Mouse (Mus musculus): ENCODE results near the gene Stx1a. TPM values are rescaled to one million over a fixed set of nuclear protein-coding genes. Genes with fewer than 3 reads are reported as not detected.
A peak's percentile ranks its signal among the peaks of the same experiment; 100 is the strongest.
"Not testable (repeated sequence)": the region's sequence is repeated elsewhere in the genome, so short reads cannot be mapped to it uniquely, and the experiment has no call there.

The Stx1a gene
- total RNA-seq, 1 experiment from 2014 or later, result not detected

DNA sequence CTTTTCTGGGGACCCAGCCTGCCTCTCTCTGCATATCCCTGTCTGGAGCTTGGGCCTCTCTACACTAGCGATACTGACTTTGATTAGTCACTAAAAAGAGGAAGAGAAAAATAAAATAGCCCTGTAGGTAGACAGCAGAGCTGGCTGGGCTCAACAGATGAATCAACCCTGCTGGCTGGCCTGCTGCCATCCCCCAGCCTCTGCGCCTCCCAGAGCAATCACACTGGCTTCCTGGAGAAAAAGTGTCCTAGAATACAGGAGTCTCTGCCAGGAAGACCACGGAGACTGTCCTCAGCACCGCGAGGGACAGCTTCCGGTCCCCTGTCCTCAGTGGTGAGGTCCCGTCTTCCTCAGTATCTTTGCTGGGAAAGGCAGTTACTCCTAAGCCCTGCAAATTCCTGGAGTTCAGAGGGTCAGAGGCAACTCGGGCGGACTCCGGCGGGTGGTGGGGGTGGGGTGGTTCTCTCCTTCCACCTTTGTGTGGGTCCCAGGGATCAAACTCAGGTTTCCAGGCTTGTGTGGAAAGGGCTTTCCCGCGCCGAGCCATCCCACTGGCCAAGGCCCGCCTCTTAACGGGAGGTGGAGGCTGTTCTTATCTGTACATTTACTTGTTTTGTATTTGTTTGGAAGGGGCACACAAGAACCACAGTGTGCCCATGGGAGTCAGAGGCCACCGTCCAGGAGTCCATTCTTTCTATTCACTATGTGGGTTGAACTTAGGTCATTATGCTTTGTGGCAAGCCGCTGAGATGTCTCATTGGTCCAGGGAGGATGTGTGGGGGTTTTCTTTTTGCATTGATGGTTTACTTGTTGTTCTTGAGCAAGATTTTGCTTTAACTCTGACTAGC is 5.9 kb downstream of the Stx1a start:
- ATAC-seq (replicated peaks in 1 of 2; ENCODE audit: insufficient read depth in 1 of 2, low FRiP score in 2 of 2, low TSS enrichment in 1 of 2, low read depth in 1 of 2, poor library complexity in 2 of 2, severe bottlenecking in 2 of 2), result peak; percentile 52 to 68; a peak in 3 of 4 replicates

GRCm38 (mm10) chr5:135032581-135032980 is 9.3 kb downstream of the Stx1a start:
- no peak for ATAC-seq (replicated peaks in 1 of 2; ENCODE audit: insufficient read depth in 1 of 2, low FRiP score in 2 of 2, low TSS enrichment in 1 of 2, low read depth in 1 of 2, poor library complexity in 2 of 2, severe bottlenecking in 2 of 2)

DNA sequence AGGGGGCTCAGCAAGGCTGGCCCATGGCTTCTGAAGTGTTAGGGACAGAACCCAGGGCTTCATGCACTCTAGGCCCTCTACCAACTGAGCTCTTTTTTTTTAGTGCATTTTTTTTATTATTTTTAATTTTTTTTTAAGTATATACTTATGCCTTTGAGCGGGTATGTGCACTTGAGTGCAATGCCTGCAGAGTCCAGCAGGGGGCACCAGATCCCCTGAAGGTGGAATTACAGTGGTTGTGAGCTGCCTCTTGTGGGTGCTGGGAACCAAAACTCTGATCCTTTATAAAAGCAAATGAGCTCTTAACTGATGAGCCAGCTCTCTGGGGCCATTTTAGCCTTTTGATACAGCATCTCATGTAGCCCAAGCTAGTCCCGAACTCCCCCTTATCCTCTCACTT is 11.3 kb downstream of the Stx1a start:
- no peak for ATAC-seq (replicated peaks in 1 of 2; ENCODE audit: insufficient read depth in 1 of 2, low FRiP score in 2 of 2, low TSS enrichment in 1 of 2, low read depth in 1 of 2, poor library complexity in 2 of 2, severe bottlenecking in 2 of 2)

- ATAC-seq (replicated peaks in 1 of 2; ENCODE audit: insufficient read depth in 1 of 2, low FRiP score in 2 of 2, low TSS enrichment in 1 of 2, low read depth in 1 of 2, poor library complexity in 2 of 2, severe bottlenecking in 2 of 2), result no peak
Measured at GRCm38 (mm10) chr5:135035608-135036359, 12.5 kb downstream of the Stx1a start.

- ATAC-seq (replicated peaks in 1 of 2; ENCODE audit: insufficient read depth in 1 of 2, low FRiP score in 2 of 2, low TSS enrichment in 1 of 2, low read depth in 1 of 2, poor library complexity in 2 of 2, severe bottlenecking in 2 of 2), result no peak
Measured at GRCm38 (mm10) chr5:135037946-135038345, 14.7 kb downstream of the Stx1a start.

- 0 out of 4 replicates have a peak, but pooled peaks of 1 of the 2 experiments have one; percentile 19 for ATAC-seq (replicated peaks in 1 of 2; ENCODE audit: insufficient read depth in 1 of 2, low FRiP score in 2 of 2, low TSS enrichment in 1 of 2, low read depth in 1 of 2, poor library complexity in 2 of 2, severe bottlenecking in 2 of 2)
Measured at GRCm38 (mm10) chr5:135039541-135039940, 16.3 kb downstream of the Stx1a start.

DNA sequence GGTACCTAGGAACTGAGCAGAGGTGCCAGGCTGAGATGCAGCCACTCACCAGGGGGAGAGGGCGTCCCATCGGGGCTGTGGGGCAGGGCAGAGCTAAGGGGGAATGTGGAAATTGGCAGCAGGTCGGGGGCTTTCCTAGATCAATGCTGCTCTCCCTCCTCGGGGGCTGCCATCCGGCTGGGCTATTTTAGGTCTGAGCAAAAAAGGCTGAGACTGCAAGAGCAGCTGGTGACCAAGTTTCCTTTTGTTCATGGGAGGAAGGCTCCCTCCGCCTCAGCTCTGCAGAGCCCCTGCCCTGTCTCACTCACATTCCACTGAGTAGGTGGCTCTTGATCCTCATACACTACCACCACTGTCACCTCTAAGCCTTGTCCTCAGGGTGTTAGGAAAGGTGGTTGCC is 16.8 kb downstream of the Stx1a start:
- 0 out of 4 replicates have a peak, but pooled peaks of 1 of the 2 experiments have one; percentile 23 for ATAC-seq (replicated peaks in 1 of 2; ENCODE audit: insufficient read depth in 1 of 2, low FRiP score in 2 of 2, low TSS enrichment in 1 of 2, low read depth in 1 of 2, poor library complexity in 2 of 2, severe bottlenecking in 2 of 2)

DNA sequence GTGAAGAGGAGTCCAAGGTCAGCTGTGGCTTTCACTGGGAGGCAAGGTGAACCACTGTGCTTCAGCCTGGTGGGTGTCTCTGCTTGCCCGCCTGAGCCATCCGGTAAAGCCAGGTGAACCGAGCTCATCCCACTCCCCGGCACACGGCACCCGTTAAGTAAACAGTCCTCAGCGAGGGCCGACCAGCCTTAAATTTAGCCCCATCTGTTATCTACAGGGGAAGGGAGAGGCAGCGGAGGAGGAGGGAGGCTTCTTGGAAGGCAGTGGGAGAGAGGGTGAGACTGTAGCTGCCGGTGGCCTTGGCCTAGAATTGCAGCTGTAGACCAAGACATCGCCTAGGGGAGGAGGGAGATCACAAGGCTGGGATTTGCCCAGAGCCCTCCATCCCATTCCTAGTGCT is 17.5 kb downstream of the Stx1a start:
- ATAC-seq (replicated peaks in 1 of 2; ENCODE audit: insufficient read depth in 1 of 2, low FRiP score in 2 of 2, low TSS enrichment in 1 of 2, low read depth in 1 of 2, poor library complexity in 2 of 2, severe bottlenecking in 2 of 2), result no peak

DNA sequence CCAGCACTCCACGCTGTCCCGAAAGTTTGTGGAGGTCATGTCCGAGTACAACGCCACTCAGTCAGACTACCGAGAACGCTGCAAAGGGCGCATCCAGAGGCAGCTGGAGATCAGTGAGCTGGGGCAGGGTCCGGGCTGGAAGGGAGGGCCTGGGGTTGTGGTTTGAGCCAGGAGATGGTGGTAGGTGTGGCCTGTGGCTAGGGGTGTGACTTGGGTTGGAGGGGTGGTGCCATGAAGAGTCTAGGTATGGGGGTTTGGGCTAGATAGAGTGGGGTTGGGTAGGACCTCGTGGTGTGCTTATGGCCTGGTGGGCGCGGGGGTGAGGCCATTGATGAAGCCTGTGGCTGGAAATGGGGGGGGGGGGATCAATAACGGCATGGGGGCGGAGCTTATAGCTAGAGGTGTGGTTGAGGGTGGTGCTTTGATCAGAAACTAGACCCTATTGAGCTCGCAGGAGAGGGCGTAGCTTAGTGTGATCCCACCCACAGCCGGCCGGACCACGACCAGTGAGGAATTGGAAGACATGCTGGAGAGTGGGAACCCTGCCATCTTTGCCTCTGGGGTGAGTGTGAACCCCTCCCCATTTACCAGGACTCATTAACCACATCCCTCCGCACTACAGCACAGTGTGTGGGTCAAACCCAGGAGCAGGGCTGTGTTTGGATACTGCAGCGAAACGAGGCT is 19.0 kb downstream of the Stx1a start:
- ATAC-seq (replicated peaks in 1 of 2; ENCODE audit: insufficient read depth in 1 of 2, low FRiP score in 2 of 2, low TSS enrichment in 1 of 2, low read depth in 1 of 2, poor library complexity in 2 of 2, severe bottlenecking in 2 of 2), result no peak

DNA sequence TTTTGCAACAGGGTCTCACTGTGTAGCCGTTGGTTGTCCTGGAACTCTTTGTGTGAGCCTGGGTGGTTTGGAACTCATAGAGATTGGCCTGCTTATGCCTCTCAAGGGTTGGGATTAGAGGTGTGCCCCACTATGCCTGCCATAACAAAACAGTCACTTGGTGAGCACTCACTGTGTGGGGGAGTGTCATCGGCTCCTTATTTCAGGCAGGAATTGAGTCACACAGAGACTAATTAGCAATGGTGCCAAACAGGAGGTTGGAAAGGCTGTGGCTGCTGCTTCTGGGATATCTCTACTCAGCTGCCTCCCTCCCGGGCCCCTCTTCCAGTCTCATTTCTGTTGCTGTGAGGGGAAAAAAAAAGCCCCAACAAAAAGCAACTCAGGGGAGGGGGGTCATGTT is 21.3 kb downstream of the Stx1a start:
- ATAC-seq (replicated peaks in 1 of 2; ENCODE audit: insufficient read depth in 1 of 2, low FRiP score in 2 of 2, low TSS enrichment in 1 of 2, low read depth in 1 of 2, poor library complexity in 2 of 2, severe bottlenecking in 2 of 2), result no peak

GRCm38 (mm10) chr5:135048539-135048938 is 25.3 kb downstream of the Stx1a start:
- ATAC-seq (replicated peaks in 1 of 2; ENCODE audit: insufficient read depth in 1 of 2, low FRiP score in 2 of 2, low TSS enrichment in 1 of 2, low read depth in 1 of 2, poor library complexity in 2 of 2, severe bottlenecking in 2 of 2), result no peak

DNA sequence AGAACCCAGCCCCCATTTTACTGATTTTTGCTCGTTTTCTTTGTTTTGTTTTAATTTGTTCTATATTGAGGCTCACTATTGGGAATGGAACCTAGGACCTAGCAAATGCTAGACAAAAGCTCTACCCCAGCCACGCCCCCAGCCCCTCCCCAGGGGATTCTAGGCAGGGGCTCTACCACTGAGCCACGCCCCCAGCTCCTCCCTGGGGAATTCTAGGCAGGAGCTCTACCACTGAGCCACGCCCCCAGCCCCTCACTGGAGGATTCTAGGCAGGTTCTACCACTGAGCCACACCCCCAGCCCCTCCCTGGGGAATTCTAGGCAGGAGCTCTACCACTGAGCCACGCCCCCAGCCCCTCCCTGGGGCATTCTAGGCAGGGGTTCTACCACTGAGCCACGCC is 26.0 kb downstream of the Stx1a start:
- ATAC-seq (replicated peaks in 1 of 2; ENCODE audit: insufficient read depth in 1 of 2, low FRiP score in 2 of 2, low TSS enrichment in 1 of 2, low read depth in 1 of 2, poor library complexity in 2 of 2, severe bottlenecking in 2 of 2), result not testable (repeated sequence)

DNA sequence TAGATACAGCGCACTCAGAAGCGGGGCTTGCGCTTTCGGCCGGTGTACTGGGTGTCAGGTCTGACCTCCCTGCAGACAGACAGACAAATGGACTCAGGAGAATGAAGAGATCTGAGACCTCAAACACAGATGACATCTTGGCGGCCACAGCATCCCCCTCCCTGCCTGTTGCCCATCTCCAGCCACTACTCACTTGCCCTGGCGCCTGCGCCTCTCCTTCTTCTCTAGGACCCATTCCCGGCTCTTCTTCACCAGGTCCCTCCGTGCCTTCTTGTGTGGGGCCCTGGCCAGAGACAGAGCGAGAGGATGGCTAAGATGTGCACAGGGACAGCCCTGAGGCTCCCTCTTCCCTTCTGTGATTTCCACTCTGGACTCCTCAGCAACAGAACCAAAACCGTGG is 30.1 kb downstream of the Stx1a start:
- no peak for ATAC-seq (replicated peaks in 1 of 2; ENCODE audit: insufficient read depth in 1 of 2, low FRiP score in 2 of 2, low TSS enrichment in 1 of 2, low read depth in 1 of 2, poor library complexity in 2 of 2, severe bottlenecking in 2 of 2)

- peak; percentile 96 to 97 for ATAC-seq (replicated peaks in 1 of 2; ENCODE audit: insufficient read depth in 1 of 2, low FRiP score in 2 of 2, low TSS enrichment in 1 of 2, low read depth in 1 of 2, poor library complexity in 2 of 2, severe bottlenecking in 2 of 2)
Measured at GRCm38 (mm10) chr5:135063629-135064381, 40.5 kb downstream of the Stx1a start, which contains the start of gene Dnajc30. Gene Dnajc30, plus strand, starts transcription at chr5:135064202.

- no peak; a peak in 1 of 4 replicates for ATAC-seq (replicated peaks in 1 of 2; ENCODE audit: insufficient read depth in 1 of 2, low FRiP score in 2 of 2, low TSS enrichment in 1 of 2, low read depth in 1 of 2, poor library complexity in 2 of 2, severe bottlenecking in 2 of 2)
Measured at GRCm38 (mm10) chr5:135064382-135064766, 41.1 kb downstream of the Stx1a start.

DNA sequence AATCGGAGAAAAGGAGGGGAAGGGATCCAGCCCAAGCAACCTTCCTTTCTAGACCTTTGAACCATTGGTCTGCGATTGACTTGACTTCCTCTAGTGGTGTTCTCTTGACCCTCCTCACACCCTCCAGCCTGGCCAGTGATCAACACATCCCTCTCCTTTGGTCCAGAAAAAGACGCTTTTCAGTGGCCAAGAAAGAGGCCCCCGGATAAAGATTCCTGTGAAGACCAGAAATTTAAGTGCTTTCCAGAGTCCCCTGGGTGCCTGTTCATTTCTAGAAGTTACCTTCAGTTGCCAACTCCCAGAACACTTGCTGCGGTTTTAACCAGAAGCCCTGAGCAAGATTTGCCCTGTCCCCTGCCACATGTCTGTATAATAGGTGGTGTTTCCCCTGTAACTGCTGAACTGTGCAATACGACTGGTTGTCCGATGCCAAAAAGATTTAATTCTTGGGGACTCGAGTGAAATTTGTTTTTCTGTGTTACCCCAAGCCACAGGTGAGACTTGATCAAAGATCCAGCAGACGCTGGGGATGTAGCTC is 41.7 kb downstream of the Stx1a start, which contains the start of gene Bud23:
Gene Bud23 (minus strand): TSS at position 51 of the 538 bp plus-strand sequence.
- not testable (repeated sequence) for ATAC-seq (replicated peaks in 1 of 2; ENCODE audit: insufficient read depth in 1 of 2, low FRiP score in 2 of 2, low TSS enrichment in 1 of 2, low read depth in 1 of 2, poor library complexity in 2 of 2, severe bottlenecking in 2 of 2)

DNA sequence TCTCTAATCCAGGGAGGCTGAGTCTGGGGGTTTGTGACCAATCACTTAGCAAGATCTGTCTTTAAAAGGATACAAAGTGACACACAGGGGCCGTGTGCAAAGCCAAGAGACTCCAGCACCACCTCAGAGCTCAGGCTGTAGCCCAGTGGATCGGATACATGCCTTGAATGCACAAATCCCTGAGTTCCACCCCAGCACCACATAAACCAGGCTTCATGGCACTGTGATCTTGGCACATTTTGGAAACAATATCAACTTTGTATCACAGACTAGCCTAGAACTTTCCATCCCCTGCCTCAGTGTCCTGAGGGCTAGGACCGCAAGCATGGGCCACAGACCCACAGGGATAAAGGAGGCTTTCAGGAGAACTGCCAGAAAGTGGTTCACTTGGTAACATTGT is 42.7 kb downstream of the Stx1a start:
- no peak for ATAC-seq (replicated peaks in 1 of 2; ENCODE audit: insufficient read depth in 1 of 2, low FRiP score in 2 of 2, low TSS enrichment in 1 of 2, low read depth in 1 of 2, poor library complexity in 2 of 2, severe bottlenecking in 2 of 2)
